Mouse (Mus musculus) T-helper 1 cell (primary cell): ENCODE measurements around the gene Naa38.

ENCODE experiments used
- in situ Hi-C: fragments of 300-600 bp; cut with MboI, MseI; formaldehyde crosslinking; loops from one replicate; pipeline ENCODE4 v1.15.1; 2025; ENCODE audit warnings: high pct_unique_total_duplicates

Gene Naa38

GRCm38 (mm10) chr11:69429313-69429712 lies 34.0 kb downstream of the Naa38 start:
- in situ Hi-C loops: no loop called here

DNA sequence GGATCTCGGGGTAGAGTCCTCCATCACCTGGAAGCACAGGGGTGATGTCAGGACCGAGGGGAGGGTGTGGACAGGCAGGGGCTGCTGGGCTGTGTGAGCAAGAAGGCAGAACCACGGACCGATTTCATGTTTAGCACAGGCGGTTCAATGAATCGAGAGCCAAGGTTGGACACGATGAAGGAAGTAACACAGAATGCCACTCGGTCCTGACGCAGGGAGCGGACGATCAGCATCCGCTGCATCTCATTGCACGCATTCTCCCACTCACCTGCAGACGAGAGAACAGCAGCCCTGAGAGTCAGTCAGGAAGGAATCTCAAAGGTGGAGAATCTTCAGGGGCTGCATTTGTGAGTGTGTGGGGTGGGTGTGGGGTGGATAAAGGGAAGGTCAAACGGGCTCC lies 35.3 kb downstream of the Naa38 start:
- in situ Hi-C loops: no loop called here

- in situ Hi-C loops: no loop called here
These were observed 36.7 kb downstream of the Naa38 start for GRCm38 (mm10) chr11:69431829-69432639.

DNA sequence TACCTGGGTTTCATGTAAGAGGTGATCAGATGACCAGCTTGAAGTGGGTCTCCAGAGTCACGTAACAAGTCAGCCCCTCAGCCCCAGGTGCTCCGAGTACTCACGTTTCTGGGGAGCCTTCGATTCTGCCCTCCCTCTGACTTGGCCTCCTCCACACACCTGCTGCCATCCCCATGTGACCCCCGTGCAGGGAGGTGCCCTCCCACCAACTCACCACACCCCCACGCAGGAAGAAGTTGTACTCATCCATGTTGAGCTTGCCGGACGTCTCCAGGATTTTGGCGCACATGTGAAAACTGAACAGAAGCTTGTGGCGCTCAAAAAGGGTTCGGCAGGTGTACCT lies 37.3 kb downstream of the Naa38 start:
- in situ Hi-C loops: no loop called here

DNA sequence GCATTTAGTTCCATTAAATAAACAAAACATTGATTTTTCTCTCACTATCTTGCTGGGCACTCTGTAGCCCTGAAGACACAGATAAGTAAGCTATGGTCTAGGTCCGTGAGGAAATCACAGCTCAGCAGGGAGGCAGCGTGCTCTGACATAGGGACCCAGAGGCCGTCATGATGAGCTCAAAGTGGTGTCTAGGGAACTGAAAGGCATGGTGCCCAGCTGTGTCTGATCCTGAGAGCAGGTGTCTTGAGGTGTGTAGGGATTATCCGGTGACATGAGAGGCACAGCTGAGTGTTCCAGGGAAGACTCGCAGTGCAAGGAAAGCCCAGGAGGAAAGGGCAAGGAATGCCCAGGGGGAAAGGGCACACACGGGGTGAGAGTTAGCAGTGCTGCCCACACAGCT lies 37.9 kb downstream of the Naa38 start:
- in situ Hi-C loops: no loop called here

- in situ Hi-C loops: loop anchor here (5.0 kb wide), 1 partner anchor 35 kb away; no protein-coding TSS in a partner anchor
These were observed 42.0 kb downstream of the Naa38 start for GRCm38 (mm10) chr11:69437291-69437690.

- in situ Hi-C loops: no loop called here
These were observed 48.0 kb downstream of the Naa38 start for GRCm38 (mm10) chr11:69443328-69443727.
